Mouse (Mus musculus) T-helper 17 cell (primary cell): Measurements from ENCODE around the gene Gm20518.

ENCODE experiments used
- in situ Hi-C, 2 experiments: fragments of 300-600 bp; cut with MboI, MseI; formaldehyde crosslinking; loops; 1 replicate in 1 of 2; 2 replicates in 1 of 2; pipeline ENCODE4 v1.15.1; 2025; ENCODE audit warnings: high pct_unique_total_duplicates in 2 of 2

The Gm20518 gene

DNA sequence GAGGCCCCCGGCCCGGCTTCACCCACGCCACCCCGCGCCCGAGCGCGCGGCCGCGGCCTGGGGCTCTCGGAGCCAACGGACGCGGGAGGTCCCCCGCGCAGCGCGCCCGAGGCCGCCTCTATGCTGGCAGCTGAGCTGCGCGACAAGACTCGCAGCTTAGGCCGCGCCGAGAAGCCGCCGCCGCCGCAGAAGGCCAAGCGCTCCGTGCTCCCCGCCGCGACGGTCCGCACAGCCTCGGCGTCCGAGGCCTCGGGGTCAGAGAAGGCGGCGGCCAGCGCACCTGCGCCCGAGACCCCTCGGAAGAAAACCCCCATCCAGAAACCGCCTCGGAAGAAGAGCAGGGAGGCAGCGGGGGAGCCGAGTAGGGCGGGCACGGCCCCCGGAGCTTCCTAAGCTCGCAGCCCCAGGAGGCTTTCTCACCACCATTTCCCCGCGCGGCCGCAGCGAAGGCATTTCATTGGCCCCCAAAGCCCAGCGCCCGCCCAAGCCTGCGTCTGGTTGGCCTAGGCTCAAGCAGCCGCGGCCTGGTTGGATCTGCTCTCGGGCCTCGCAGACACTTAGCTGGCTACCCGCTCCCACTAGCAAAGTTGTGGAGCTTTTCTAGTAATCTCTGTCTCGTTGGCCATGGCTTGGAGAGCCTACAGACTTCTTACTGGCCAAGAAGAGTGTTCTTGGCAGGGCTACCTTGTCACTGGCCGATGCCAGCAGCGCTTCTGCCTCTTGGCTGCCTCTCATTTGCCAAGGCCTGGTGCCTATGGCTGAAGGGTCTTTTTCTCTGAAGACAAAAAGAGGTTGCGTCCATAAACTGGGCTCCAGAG, 84.1 kb downstream of the Gm20518 start:
- in situ Hi-C loops: loop anchor here in 1 of 2 experiments (5.0 kb wide), 1 partner anchor 75 kb away; the partner anchor contains the start of gene Med15

DNA sequence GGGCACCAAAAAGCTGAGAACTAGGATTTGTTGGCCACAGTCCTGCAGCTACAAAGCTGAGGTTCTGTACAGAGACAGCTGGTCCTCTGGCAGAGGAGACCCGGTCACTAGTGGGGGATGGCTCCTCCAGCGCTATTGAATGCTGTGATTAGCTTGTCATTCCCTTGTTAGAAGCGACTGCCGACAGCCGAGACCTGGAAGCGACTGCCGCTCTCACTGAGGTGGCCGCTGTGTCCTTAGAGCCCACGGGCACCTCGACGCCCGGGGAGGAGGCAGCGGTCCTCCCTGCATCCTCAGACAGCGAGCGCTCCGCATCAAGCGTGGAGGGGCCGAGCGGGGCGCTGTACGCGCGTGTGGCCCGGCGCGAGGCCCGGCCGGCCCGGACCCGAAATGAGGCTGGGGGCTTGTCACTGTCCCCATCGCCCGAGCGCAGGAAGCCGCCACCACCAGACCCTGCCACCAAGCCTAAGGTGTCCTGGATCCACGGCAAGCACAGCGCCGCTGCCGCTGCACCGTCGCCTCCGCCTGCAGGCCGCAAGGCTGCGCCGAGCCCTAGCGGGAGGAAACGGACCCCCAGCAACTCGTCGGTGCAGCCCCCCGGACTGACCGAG, 84.8 kb downstream of the Gm20518 start:
- in situ Hi-C loops: loop anchor here in 1 of 2 experiments (5.0 kb wide), 1 partner anchor 74 kb away; the partner anchor contains the start of gene Med15

- in situ Hi-C loops: loop anchor here in 1 of 2 experiments (5.0 kb wide), 1 partner anchor 73 kb away; the partner anchor contains the start of gene Med15
These were observed 86.5 kb downstream of the Gm20518 start for GRCm38 (mm10) chr16:17804982-17805381.

DNA sequence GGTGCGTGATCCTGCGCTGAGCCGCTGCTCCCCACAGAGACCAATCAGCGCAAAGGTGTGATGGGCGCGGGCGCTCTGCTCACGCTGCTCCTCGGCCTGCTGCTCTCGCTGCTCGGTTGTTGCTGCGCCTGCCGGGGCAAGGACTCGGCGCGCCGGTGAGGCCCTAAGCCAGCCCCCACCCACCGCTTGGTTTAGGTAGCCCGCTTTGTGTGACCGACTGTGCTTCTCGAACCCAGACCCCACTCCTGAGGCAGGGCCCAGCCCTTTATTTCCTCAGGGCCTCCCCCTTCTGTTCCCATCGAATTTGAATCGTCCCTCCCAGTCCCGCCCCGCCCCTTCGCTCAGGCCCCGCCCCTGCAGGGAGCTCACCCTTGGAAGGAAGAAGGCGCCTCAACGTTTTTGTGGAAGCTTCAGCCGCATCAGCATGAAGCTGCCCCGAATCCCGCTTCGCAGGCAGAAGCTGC, 87.0 kb downstream of the Gm20518 start:
- in situ Hi-C loops: no loop called here

- in situ Hi-C loops: no loop called here
These were observed 87.6 kb downstream of the Gm20518 start for GRCm38 (mm10) chr16:17803675-17804448.

DNA sequence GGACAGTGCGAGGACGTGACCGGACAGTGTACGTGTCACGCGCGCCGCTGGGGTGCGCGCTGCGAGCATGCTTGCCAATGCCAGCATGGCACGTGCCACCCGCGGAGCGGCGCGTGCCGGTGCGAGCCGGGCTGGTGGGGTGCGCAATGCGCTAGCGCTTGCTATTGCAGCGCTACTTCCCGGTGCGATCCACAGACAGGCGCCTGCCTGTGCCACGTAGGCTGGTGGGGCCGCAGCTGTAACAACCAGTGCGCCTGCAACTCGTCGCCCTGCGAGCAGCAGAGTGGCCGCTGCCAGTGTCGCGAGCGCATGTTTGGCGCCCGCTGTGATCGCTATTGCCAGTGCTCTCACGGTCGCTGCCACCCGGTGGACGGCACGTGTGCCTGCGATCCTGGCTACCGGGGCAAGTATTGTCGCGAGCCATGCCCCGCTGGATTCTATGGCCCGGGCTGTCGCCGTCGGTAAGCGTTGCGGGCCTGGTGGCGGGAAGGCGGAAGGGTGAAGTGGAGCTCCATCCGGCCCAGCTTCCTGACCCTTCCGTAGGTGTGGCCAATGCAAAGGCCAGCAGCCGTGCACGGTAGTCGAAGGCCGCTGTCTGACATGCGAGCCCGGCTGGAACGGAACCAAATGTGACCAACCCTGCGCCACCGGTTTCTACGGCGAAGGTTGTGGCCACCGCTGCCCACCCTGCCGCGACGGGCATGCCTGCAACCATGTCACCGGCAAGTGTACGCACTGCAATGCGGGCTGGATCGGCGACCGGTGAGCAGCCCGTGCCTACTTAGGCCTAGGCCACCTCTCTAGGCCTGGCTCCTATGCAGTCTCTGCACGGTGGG, 88.4 kb downstream of the Gm20518 start:
- in situ Hi-C loops: no loop called here

DNA sequence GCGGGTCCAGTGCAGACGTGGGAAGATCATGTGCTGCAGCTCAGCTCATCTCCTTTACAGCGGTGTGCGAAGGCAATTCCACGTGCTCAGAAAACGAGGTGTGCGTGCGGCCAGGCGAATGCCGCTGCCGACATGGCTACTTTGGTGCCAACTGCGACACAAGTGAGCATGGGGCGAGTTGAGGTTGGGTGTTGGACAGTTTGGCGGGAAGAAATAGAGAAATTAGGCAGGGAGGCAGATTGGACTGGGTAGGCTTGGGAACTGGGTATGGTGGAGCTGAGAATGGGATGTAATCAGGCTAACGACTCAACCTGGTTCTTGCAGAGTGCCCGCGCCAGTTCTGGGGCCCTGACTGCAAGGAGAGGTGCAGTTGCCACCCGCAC, 89.0 kb downstream of the Gm20518 start:
- in situ Hi-C loops: no loop called here

DNA sequence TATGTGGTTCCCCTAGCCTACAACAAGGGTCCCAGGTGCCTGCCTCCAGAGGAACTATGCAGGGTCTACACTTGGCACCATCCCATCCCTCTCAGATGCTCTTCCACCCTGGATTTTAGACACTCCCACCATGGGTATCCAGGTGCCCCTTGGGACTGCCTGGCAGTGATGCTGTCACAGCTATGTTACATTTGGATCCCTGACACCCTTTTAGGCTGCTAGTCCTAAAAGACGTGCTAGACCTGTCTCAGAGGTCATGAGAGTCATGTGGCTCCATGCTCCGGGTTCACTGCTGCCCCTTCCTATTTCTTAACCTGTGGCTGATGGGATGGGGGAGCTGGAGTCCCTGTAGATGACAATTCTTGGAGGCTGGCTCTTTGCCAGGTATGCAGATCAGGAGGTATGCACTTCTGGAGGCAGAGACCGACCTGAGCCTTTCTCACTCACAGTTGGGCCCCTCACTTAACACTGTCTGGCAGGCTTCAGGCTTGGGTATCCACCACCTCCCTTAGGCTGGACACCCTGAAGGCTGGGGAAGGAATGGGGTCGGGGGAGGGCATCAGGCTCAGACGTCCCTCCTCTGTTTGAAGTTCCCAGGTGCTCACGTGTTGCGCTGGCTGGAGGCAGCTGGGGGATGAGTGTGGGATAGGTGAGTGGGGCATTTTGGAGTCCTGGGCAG, 89.6 kb downstream of the Gm20518 start:
- in situ Hi-C loops: no loop called here

DNA sequence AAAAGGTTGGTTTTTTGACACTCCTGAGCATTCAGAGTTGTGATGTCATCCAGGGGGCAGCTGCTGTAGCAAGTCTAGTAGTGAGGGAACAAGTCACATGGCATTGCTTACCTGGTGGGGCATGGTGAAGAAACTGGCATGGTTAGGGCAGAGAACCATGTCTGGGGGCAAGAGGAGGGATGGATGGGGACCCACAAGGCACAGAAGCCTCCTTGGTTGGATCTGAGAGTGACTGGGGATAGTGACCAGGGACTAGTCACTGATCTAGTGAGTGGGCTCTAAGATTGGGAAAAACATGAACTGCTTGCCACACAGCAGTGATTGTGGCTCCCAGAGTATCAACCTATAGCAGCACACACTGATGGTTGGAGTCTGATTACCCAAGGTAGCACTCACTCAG, 91.9 kb downstream of the Gm20518 start:
- in situ Hi-C loops: no loop called here

DNA sequence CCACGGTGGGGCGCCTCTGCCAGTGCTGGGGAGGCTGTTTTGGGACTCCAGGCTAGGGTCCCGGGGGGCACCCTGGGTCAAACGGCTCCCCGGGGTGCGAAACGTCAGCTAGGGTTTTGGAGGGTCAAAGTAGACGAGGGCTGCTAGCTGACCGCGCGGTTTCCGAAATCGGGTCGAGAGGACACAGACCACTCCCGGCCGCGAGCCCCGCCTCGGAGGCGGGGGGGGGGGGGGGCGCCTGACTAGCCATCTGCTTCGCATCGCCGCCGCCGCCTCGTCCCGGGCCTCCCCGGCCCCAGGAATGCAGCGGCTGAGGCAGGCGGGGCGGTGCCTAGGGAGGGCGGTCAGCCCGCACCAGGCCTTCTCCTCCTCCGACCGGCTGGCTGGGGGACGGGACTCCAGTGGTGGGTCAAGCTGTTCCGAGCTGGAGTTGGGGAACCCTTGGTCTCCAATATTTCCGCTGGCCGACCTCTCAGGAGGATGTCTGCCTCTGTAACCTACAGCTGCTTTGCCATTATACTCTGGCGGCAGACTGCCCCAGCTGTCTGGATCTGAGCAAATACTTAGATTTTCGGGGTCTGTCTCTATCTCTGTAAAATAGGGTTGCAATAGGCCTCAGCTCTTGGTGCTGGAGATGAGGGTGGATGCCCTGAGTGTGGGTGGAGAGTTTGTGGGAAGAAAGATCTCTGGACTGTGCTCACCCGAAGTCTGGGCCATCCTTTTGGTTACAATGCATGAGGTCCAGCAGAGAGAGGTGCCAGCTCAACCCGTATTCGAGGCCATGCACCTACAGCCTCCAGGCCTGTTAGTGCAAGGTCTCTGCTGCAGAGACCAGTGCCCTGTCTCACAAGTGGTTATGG, 92.9 kb downstream of the Gm20518 start:
- in situ Hi-C loops: no loop called here

DNA sequence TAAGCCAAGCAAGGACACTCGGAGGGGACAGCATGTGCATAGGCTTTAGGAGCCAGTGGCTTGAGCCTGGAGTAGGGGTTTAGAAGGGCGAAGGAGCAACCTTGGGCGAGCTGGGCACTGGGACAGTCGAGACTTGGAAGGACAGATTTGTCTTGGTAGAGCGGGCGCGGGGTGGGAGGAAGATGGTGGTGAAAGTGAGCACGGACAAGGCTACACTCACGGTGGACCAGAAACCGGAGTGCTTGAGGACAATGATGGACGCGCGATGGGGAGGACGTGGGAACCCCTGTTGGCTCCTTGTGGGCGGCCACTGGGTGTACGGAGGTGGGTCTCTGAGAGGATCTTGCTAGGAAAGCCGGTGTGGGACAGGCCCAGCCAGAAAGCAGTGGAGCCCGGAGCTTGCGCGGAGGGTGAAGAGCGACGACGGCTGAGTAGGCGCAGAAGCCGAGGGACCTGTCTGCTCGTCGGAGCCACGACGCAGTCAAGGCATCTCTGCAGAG, 93.6 kb downstream of the Gm20518 start:
- in situ Hi-C loops: no loop called here

GRCm38 (mm10) chr16:17796971-17797811, 94.3 kb downstream of the Gm20518 start, which contains the start of gene Scarf2:
Scarf2 (plus strand) TSS chr16:17797282.
- in situ Hi-C loops: no loop called here

- in situ Hi-C loops: no loop called here
These were observed 95.0 kb downstream of the Gm20518 start for GRCm38 (mm10) chr16:17796519-17796918.

DNA sequence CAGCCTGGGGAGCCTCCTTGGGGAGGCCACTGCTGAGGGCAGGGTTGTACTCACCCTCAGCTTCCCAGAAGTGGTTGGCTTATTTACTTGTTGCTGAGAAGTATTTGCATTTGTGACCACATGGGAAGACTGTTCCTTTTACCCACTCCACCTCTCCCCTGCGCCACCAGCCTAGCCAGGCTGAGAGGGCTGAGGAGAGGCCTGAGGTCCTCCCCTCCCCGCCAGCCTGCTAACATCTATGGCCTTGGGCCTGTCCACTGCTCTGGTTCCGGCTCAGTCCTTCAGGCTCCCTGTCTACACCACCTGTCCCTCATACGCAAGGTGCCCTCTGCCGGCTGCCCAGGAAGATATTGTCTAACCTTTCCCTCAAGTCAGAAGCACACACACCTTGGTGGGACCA, 95.8 kb downstream of the Gm20518 start:
- in situ Hi-C loops: no loop called here

GRCm38 (mm10) chr16:17794047-17794446, 97.4 kb downstream of the Gm20518 start:
- in situ Hi-C loops: no loop called here

GRCm38 (mm10) chr16:17792728-17793127, 98.7 kb downstream of the Gm20518 start:
- in situ Hi-C loops: no loop called here

- in situ Hi-C loops: no loop called here
These were observed 106.1 kb downstream of the Gm20518 start for GRCm38 (mm10) chr16:17785337-17785736.
